Mouse (Mus musculus) ES-CJ7 (cell line): ENCODE measurements around the gene Arpc2.

ENCODE experiments used
- DNase-seq: peaks from one replicate; pipeline ENCODE4 v3.0.0; 2011; ENCODE audit warnings: low read depth, low spot score

Arpc2 gene

DNA sequence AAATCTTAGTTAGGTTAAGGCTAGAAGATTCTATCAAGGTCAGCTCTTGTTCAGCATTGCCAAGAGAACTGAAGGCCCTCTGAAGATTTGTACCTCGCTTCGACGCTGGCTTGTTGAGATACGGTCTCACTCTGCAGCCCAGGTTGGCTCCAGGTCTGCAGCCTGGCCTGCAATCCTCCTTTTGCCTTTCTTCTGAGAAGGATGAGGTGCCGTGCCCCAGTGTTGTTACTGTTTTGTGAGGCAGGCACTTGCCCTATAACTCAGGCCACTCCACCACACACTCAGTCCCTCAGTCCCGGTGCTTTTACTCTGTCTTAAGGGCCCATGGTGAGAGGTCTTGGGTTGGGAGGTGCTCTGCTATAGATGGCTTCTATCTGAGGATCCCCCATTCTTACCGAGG, 66.3 kb downstream of the Arpc2 start:
- no peak for DNase-seq

DNA sequence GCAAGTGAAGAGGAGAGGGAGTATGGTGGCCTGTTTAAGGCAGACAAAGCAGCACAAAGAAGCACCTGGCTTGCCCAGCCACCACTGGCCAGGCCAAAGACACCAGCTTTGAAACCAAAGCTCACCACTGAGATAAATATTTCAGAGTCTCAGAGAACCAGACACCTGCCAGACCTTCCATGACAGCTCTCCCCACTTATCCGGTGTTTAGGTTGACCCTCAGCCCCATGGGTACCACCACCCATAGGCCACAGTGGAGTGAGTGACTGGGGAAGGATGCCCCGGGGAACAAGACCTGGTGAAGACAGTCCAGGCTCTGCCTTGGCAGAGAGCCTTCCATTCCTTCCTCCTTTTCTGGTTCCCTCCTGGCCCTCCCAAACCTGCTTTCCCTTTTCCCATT, 67.0 kb downstream of the Arpc2 start:
- no peak for DNase-seq

GRCm38 (mm10) chr1:74303509-74304338, 67.8 kb downstream of the Arpc2 start:
- DNase-seq = peak; percentile 58

DNA sequence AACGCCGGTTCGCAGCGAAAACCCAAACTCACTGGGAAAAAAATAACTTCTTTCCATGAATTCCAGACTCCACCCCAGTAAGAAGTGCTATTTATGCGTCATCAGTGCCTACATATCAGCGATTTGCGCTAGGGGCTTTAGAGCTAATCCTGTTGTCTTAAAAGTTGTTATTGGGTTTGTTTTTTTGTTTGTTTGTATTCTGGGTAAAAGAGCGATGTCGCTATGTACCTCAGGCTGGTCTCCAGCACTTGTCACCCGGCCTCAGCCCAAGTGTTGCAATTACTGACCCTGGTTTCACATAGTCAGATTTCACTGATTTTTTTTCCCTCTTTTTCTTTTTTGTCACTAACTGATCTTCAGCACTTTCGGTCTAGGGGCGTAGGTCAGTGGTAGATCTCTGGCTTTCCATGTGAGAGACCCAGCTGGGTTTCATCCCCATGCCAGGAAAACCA, 68.5 kb downstream of the Arpc2 start:
- no peak for DNase-seq

GRCm38 (mm10) chr1:74304946-74305345, 69.1 kb downstream of the Arpc2 start:
- no peak for DNase-seq

GRCm38 (mm10) chr1:74305522-74305921, 69.6 kb downstream of the Arpc2 start, which contains the start of gene Tmbim1:
Gene Tmbim1 (minus strand): TSS chr1:74305622.
- DNase-seq = no peak

DNA sequence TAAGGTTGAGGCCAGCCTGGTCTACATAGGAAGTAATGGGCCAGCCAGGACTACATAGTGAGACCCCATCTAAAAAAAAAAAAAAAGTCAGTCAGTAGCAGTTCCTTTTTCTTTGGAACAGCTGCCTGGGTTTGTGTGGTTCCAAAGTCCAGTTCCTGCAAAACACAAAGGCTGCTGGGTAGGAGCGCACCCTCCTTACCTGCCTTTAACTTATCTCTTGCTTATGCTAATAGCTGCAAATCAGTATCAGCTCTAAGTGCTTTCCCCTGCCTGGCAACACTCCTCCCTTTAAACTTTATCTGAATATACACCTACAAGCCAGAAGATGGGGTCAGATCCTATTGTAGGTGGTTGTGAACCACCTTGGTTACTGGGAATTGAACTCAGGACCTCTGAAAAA, 71.3 kb downstream of the Arpc2 start:
- DNase-seq = peak; percentile 67

DNA sequence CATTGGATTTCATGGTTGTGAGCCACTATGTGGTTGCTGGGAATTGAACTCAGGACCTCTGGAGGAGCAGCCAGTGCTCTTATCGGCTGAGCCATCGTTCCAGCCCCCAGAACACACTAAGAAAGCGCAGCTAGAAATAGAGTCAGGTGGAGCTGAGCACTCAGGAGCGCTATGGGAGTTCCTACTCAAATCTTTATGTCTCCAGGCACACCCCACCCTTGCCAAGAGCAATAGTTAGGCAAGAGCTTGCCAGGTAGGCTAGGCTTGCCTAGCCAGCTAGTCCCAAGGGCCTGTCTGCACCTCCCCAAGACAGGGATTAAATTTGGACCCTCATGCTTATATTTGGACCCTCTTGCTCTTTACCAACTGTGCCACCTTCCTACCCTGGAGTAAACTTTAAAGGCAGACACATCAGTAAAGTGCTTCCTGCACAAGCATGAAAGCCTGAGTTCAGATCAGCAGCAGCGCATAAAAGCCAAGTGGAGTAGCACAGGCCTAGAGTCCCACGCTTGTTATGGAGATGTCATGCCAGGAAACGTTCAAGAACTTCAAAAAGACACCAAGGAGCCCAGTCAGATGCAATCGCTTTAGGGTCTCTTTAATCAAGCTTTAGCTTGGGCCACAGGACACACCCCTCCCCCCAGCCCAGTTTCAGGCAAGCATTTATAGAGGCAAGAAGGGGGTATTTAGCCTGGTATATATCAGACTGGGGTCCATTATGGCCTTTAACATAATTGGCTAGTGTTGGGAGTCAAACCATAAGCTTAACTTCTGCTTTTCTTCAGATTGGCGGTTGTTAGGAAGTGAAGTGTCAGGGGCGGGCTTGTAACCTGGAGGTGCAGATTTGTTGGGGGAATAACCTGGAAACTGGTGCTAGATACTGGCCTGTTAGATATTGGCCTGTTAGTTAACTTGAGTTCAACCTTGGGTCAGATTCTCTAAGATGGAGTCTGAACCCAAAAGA, 72.4 kb downstream of the Arpc2 start:
- DNase-seq = peak; percentile 91

DNA sequence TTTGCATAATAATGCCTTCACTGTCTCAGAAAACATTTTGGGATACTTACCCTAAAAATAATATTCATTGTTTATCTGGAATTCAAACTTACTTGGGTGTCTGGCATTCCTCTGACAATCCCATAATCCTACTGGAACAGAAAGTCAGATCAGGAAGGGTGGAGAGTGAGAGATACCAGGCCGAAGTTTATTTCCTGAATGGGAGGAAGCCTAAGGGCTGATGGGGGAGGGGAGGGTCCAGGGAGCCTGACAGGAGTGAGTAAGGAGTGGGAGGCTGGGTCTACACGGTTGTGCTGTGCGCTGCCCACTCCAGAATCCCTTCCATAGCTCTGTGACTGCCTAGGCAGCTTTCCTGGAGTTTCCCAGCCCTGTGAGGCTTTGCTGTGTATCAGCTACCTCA, 73.9 kb downstream of the Arpc2 start:
- peak; percentile 81 for DNase-seq

DNA sequence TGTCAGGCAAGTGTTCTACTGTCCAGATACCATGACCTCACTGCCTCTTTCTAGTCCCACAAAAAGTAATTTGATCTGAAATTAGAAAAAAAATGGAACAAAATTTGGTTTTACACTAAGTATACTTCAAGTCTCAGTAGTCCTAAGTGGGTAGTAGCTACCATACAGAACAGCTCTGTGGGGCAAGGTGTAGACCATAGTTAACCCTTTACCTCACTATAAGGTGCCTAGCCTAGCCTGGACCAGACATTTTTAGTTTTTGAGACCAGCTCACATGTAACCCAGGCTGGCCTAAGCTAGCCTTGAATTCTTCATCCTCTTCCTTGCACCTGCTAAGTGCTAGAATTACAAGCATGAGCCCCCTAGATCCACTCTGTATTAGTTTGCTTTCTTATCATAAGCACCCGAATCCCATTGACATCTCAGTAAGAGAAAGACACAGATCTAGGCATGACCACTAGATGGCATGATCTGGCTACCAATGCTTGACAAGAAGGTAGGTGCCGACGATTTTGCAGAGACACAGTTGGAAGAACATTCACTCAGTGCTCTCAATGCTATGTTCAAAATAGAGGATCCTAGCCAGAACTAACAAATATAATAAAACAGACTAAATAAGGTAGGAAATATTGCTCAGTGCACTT, 77.3 kb downstream of the Arpc2 start:
- DNase-seq = peak; percentile 91

DNA sequence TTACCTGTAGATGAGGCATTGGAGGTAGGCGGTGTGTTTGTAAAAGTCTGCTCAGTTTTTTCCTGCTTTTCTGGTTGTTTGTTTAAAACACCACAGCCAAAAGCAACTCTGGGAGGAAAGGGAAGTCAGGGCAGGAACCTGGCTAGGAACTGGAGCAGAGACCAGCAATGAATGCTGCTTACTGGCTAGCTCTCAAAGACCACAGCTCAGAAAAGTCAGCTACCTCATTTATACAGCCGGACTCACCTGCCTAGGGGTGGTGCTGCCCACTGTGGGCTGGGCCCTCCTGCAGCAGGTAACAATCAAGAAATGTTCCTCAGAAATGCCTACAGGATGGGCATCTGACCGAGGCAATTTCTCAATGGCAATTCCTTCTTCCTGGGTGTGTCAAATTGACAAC, 78.9 kb downstream of the Arpc2 start:
- DNase-seq = no peak

DNA sequence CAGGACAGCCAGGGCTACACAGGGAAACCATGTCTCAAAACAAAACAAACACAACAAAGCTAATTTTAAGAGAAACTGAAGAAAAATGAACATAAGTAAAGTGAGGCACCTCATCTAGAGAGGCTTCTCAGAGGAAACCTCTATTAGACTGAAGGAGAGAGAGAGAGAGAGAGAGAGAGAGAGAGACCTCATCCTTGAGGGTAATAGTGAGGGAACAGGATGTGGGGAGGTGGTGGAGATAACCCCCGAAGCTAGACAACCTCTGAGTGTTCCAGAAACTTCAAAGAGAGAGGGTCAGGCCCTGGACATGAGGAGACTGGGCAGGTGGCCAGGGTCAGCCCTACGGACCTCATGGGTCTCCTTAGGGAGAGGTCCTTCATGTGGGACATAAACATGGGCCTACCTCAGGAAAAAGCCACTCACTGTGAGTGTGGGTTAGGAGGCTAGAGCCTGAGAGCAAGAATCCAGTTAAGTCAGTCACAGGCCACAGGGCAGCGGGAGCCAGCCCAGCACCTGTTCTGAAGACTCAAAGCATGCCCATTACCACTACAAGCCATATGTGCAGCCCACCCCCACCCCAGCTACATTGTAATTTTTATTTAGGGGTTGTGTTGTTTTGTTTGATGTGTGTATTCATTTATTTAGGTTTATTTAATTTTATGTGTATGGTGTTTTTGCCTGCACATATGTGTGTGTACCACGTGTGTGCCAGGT, 80.4 kb downstream of the Arpc2 start:
- DNase-seq = no peak
